Comparison of ENCODE assay signal across 8 mouse cellular contexts in genomic region chr11:109343558-109343957, GRCm38 (mm10). TPM values are rescaled to one million over a fixed set of nuclear protein-coding genes. Genes with fewer than 3 reads are reported as not detected.
A peak's percentile ranks its signal among the peaks of the same experiment; 100 is the strongest.
DNase-seq lines count a peak whose midpoint lies in the region; ATAC-seq and TF ChIP-seq lines count a peak whose summit lies in the region.
"Had no signal": no experiment of that assay in that cellular context is flagged by ENCODE, and none has a peak within 500 bp of the region (broad histone marks: within the 10 kb centered on the region; RNA-seq: fewer than 3 reads in every experiment).

No protein-coding gene starts in this region.

- intact Hi-C loops in heart, postnatal 25 days (cut with DNase I) = no loop called here

- no peaks in the 10 kb centered on the region for H3K27me3 ChIP-seq in heart, embryonic 16.5 days (ENCODE audit: control insufficient read depth, insufficient read depth, low read length)
- no peaks in the 10 kb centered on the region for H3K27me3 ChIP-seq in lung, embryonic 15.5 days
- H3K27me3 ChIP-seq in intestine, embryonic 14.5 days (replicated peaks; ENCODE audit: control insufficient read depth, insufficient read depth, low read length) = no peaks in the 10 kb centered on the region
- H3K27me3 ChIP-seq in small intestine, adult 2 months (ENCODE audit: control insufficient read depth, insufficient read depth, low read length) = no peaks in the 10 kb centered on the region
- H3K27me3 ChIP-seq: megakaryocyte, embryonic 14.5 days had no signal

- peak overlapping the region; percentile 50 for H3K27ac ChIP-seq in heart, embryonic 16.5 days (ENCODE audit: low read length)
- peak overlapping the region; percentile 86 for H3K27ac ChIP-seq in lung, embryonic 15.5 days
- H3K27ac ChIP-seq in intestine, embryonic 14.5 days (ENCODE audit: low read depth) = peak overlapping the region; percentile 51; the same call in 1 of the 2 replicates
- H3K27ac ChIP-seq in small intestine, adult 2 months (ENCODE audit: insufficient read depth, low read depth, low read length) = peak overlapping the region; percentile 54

- no peak for TF ChIP-seq POLR2A in small intestine, adult 2 months (IDR thresholded peaks at IDR 0.05; ENCODE audit: low read depth, low read length)

- H3K9me3 ChIP-seq in heart, embryonic 16.5 days (replicated peaks; ENCODE audit: control insufficient read depth, low read length) = no peaks in the 10 kb centered on the region
- H3K9me3 ChIP-seq in lung, embryonic 15.5 days = no peaks in the 10 kb centered on the region
- H3K9me3 ChIP-seq in intestine, embryonic 14.5 days (ENCODE audit: control insufficient read depth, low read length) = no peaks in the 10 kb centered on the region
- H3K9me3 ChIP-seq: megakaryocyte, embryonic 14.5 days had no signal

- no peaks in the 10 kb centered on the region for H3K36me3 ChIP-seq in heart, embryonic 16.5 days (ENCODE audit: control insufficient read depth, insufficient read depth)
- no peaks in the 10 kb centered on the region for H3K36me3 ChIP-seq in lung, embryonic 15.5 days
- no peaks in the 10 kb centered on the region for H3K36me3 ChIP-seq in intestine, embryonic 14.5 days (ENCODE audit: control insufficient read depth, insufficient read depth, low read length)
- H3K36me3 ChIP-seq in small intestine, adult 2 months (ENCODE audit: control insufficient read depth, insufficient read depth, low read length) = no peaks in the 10 kb centered on the region

- H3K4me3 ChIP-seq in heart, embryonic 16.5 days (ENCODE audit: low read length) = no peak overlapping the region
- H3K4me3 ChIP-seq in lung, embryonic 15.5 days = no peak overlapping the region
- no peak overlapping the region for H3K4me3 ChIP-seq in intestine, embryonic 14.5 days (ENCODE audit: low read depth, low read length)
- H3K4me3 ChIP-seq in small intestine, adult 2 months (ENCODE audit: low read depth, low read length) = no peak overlapping the region

- 28% methylated on average over 7 of the region's 7 CpGs for WGBS in heart, embryonic 16.5 days
- WGBS in lung, embryonic 15.5 days = 28% methylated on average over 7 of the region's 7 CpGs
- 45% methylated on average over 7 of the region's 7 CpGs for WGBS in intestine, embryonic 14.5 days
- 69% methylated on average over 7 of the region's 7 CpGs for WGBS in small intestine, adult 2 months

- TF ChIP-seq CTCF in small intestine, adult 2 months (IDR thresholded peaks at IDR 0.05; ENCODE audit: extremely low read depth, insufficient read length, insufficient replicate concordance, low read depth, low read length) = no peak

- no peak for DNase-seq in heart, postnatal 25 days (ENCODE audit: low spot score)
- DNase-seq in lung, postnatal 4 days = no peak
- DNase-seq in intestine, embryonic 14.5 days (ENCODE audit: low spot score) = no peak
- no peak for DNase-seq in thymus, postnatal 36 days

- H3K4me2 ChIP-seq in heart, embryonic 16.5 days (ENCODE audit: low read depth, low read length) = peak overlapping the region; percentile 43
- peak overlapping the region; percentile 43 for H3K4me2 ChIP-seq in lung, embryonic 15.5 days
- H3K4me2 ChIP-seq in intestine, embryonic 14.5 days (ENCODE audit: low read length) = no peak overlapping the region

- no peak for ATAC-seq in heart, embryonic 16.5 days (replicated peaks; ENCODE audit: extremely low read depth, insufficient read depth, low FRiP score)
- no peak for ATAC-seq in lung, embryonic 15.5 days (ENCODE audit: borderline replicate concordance, extremely low read depth, low FRiP score, low TSS enrichment)
- no peak for ATAC-seq in intestine, embryonic 14.5 days (replicated peaks; ENCODE audit: low FRiP score, low TSS enrichment, low read depth)

- H3K9ac ChIP-seq in heart, embryonic 16.5 days (ENCODE audit: low read length) = peak overlapping the region; percentile 51; the same call in 1 of the 2 replicates
- H3K9ac ChIP-seq in lung, embryonic 15.5 days = no peak overlapping the region
- no peak overlapping the region for H3K9ac ChIP-seq in intestine, embryonic 14.5 days (ENCODE audit: low read length)

- H3K4me1 ChIP-seq in heart, embryonic 16.5 days (ENCODE audit: control insufficient read depth, insufficient read depth, low read length) = peaks cover 40% of the 10 kb centered on the region
- peaks cover 48% of the 10 kb centered on the region for H3K4me1 ChIP-seq in lung, embryonic 15.5 days
- H3K4me1 ChIP-seq in intestine, embryonic 14.5 days (replicated peaks; ENCODE audit: control insufficient read depth, insufficient read depth, low read length) = peaks cover 34% of the 10 kb centered on the region
- peaks cover 38% of the 10 kb centered on the region for H3K4me1 ChIP-seq in small intestine, adult 2 months (ENCODE audit: control insufficient read depth, insufficient read depth, insufficient read length, low read length)

RNA-seq across cellular contexts. Expression of gene Gna13, which starts 19.1 kb away (rescaled TPM):
- 20.7 and 21.6 TPM in 2 replicates for polyA plus RNA-seq in heart, embryonic 16.5 days (2015; fragmentation: Nextera tagmentation; extraction: Ambion mirVana)
- 10 to 100 TPM; 30.3 to 30.6 TPM for total RNA-seq in heart, postnatal 25 days (2021)
- polyA plus RNA-seq in lung, embryonic 15.5 days (2015; fragmentation: Nextera tagmentation; extraction: Ambion mirVana) = 25.5 and 27.8 TPM in 2 replicates
- 36.9 and 38.0 TPM in 2 replicates for polyA plus RNA-seq in intestine, embryonic 14.5 days (2014; fragmentation: Nextera tagmentation; extraction: Ambion mirVana)
- polyA plus RNA-seq in small intestine, adult 2 months (2012; rRNA removed) = 38.5 and 60.3 TPM in 2 replicates

RNA-seq across cellular contexts. Expression of gene Rgs9, which starts 45.6 kb away (rescaled TPM):
- 0.82 and 1.4 TPM in 2 replicates for polyA plus RNA-seq in heart, embryonic 16.5 days (2015; fragmentation: Nextera tagmentation; extraction: Ambion mirVana)
- under 1 TPM; 0.10 to 0.14 TPM for total RNA-seq in heart, postnatal 25 days (2021)
- polyA plus RNA-seq in lung, embryonic 15.5 days (2015; fragmentation: Nextera tagmentation; extraction: Ambion mirVana) = 1.3 and 1.7 TPM in 2 replicates
- 4.7 and 5.0 TPM in 2 replicates for polyA plus RNA-seq in intestine, embryonic 14.5 days (2014; fragmentation: Nextera tagmentation; extraction: Ambion mirVana)
- polyA plus RNA-seq in small intestine, adult 2 months (2012; rRNA removed) = 1.9 and 2.9 TPM in 2 replicates
